Mouse (Mus musculus): Measurements from ENCODE around the gene Ralgapa2. TPM values are rescaled to one million over a fixed set of nuclear protein-coding genes. Genes with fewer than 3 reads are reported as not detected.

The Ralgapa2 gene
- total and polyA plus RNA-seq, 3 experiments = 9.2 to 9.6 TPM; not detected in 1

- no peaks in the 10 kb centered on the region for H3K4me1 ChIP-seq (ENCODE audit: control insufficient read depth in 1 of 2, insufficient read depth in 2 of 2, low read length in 2 of 2)
- no peak for DNase-seq (ENCODE audit: low read depth, low spot score)
- no peak overlapping the region for H3K9ac ChIP-seq (ENCODE audit: control insufficient read depth, low read depth, low read length, poor library complexity, severe bottlenecking)
- H3K36me3 ChIP-seq (ENCODE audit: control insufficient read depth in 1 of 2, insufficient read depth in 2 of 2, low read length in 2 of 2) = no peaks in the 10 kb centered on the region; a peak in 2 of 4 replicates
- no peaks in the 10 kb centered on the region for H3K9me3 ChIP-seq (replicated peaks; ENCODE audit: insufficient read depth, low read length)
- no peak overlapping the region for H3K4me3 ChIP-seq (ENCODE audit: control insufficient read depth in 1 of 2, insufficient read depth in 1 of 2, low read depth in 2 of 2, low read length in 2 of 2)
- no peak for TF ChIP-seq USF1 (IDR thresholded peaks at IDR 0.05; ENCODE audit: low read depth, low read length)
- TF ChIP-seq ZC3H11A (IDR thresholded peaks at IDR 0.05; ENCODE audit: low read depth, low read length) = no peak
- no peak for TF ChIP-seq MEF2A (IDR thresholded peaks at IDR 0.05; ENCODE audit: extremely low read depth, insufficient replicate concordance, low read depth, low read length, poor library complexity, severe bottlenecking)
- TF ChIP-seq POLR2AphosphoS5 (IDR thresholded peaks at IDR 0.05; ENCODE audit: borderline replicate concordance, low read depth, low read length) = no peak
- no peak for TF ChIP-seq USF2 (IDR thresholded peaks at IDR 0.05; ENCODE audit: borderline replicate concordance in 1 of 2, insufficient read depth in 1 of 2, low read depth in 1 of 2, low read length in 2 of 2)
- TF ChIP-seq ZNF384 (IDR thresholded peaks at IDR 0.05; ENCODE audit: low read depth, low read length) = no peak
- no peak for TF ChIP-seq NELFE (IDR thresholded peaks at IDR 0.05; ENCODE audit: low read depth, low read length)
- no peak for TF ChIP-seq GABPA (IDR thresholded peaks at IDR 0.05; ENCODE audit: low read depth, low read length)
- no peaks in the 10 kb centered on the region for H3K27me3 ChIP-seq (ENCODE audit: control insufficient read depth in 1 of 2, insufficient read depth in 2 of 2, low read length in 2 of 2)
- H3K27ac ChIP-seq (ENCODE audit: control insufficient read depth, low read depth, low read length) = no peak overlapping the region
- H3K79me2 ChIP-seq (ENCODE audit: control insufficient read depth, insufficient read depth, low read length, poor library complexity) = no peaks in the 10 kb centered on the region
These were observed 34.7 kb downstream of the Ralgapa2 start for GRCm38 (mm10) chr2:146477491-146477890.

GRCm38 (mm10) chr2:146476428-146476972 lies 35.6 kb downstream of the Ralgapa2 start:
- DNase-seq (ENCODE audit: low read depth, low spot score) = no peak
- H3K79me2 ChIP-seq (ENCODE audit: control insufficient read depth, insufficient read depth, low read length, poor library complexity) = no peaks in the 10 kb centered on the region
- no peak overlapping the region for H3K9ac ChIP-seq (ENCODE audit: control insufficient read depth, low read depth, low read length, poor library complexity, severe bottlenecking)
- no peak overlapping the region for H3K4me3 ChIP-seq (ENCODE audit: control insufficient read depth in 1 of 2, insufficient read depth in 1 of 2, low read depth in 2 of 2, low read length in 2 of 2)
- TF ChIP-seq NELFE (IDR thresholded peaks at IDR 0.05; ENCODE audit: low read depth, low read length) (no peak), POLR2A (IDR thresholded peaks at IDR 0.05; ENCODE audit: control insufficient read depth in 1 of 2, insufficient read depth in 1 of 2, low read depth in 1 of 2, low read length in 2 of 2, poor library complexity in 1 of 2) (no peak), ZC3H11A (IDR thresholded peaks at IDR 0.05; ENCODE audit: low read depth, low read length) (no peak), POLR2AphosphoS5 (IDR thresholded peaks at IDR 0.05; ENCODE audit: borderline replicate concordance, low read depth, low read length) (no peak), GATA1 (IDR thresholded peaks at IDR 0.05; ENCODE audit: low read depth, low read length) (no peak), RAD21 (IDR thresholded peaks at IDR 0.05; ENCODE audit: low read depth, low read length) (no peak), GABPA (IDR thresholded peaks at IDR 0.05; ENCODE audit: low read depth, low read length) (no peak), ZKSCAN1 (IDR thresholded peaks at IDR 0.05; ENCODE audit: low read depth, low read length) (no peak), TCF12 (IDR thresholded peaks at IDR 0.05; ENCODE audit: low read depth, low read length) (no peak), TBP (IDR thresholded peaks at IDR 0.05; ENCODE audit: low read depth, low read length) (no peak), USF2 (IDR thresholded peaks at IDR 0.05; ENCODE audit: borderline replicate concordance in 1 of 2, insufficient read depth in 1 of 2, low read depth in 1 of 2, low read length in 2 of 2) (no peak), EP300 (IDR thresholded peaks at IDR 0.05; ENCODE audit: low read depth in 1 of 2, low read length in 2 of 2) (no peak), KAT2A (conservative IDR thresholded peaks at IDR 0.05; ENCODE audit: low read depth, low read length) (no peak), ETS1 (IDR thresholded peaks at IDR 0.05; ENCODE audit: low read depth, low read length) (no peak)
- H3K27ac ChIP-seq (ENCODE audit: control insufficient read depth, low read depth, low read length) = no peak overlapping the region
- H3K36me3 ChIP-seq (ENCODE audit: control insufficient read depth in 1 of 2, insufficient read depth in 2 of 2, low read length in 2 of 2) = no peaks in the 10 kb centered on the region; a peak in 3 of 4 replicates
- H3K9me3 ChIP-seq (replicated peaks; ENCODE audit: insufficient read depth, low read length) = no peaks in the 10 kb centered on the region
- no peaks in the 10 kb centered on the region; a peak in 1 of 4 replicates for H3K4me1 ChIP-seq (ENCODE audit: control insufficient read depth in 1 of 2, insufficient read depth in 2 of 2, low read length in 2 of 2)
- H3K27me3 ChIP-seq (ENCODE audit: control insufficient read depth in 1 of 2, insufficient read depth in 2 of 2, low read length in 2 of 2) = no peaks in the 10 kb centered on the region
